Mouse (Mus musculus) C2C12 (cell line): ENCODE measurements around the gene Sypl.

ENCODE experiments used
- CTCF ChIP-seq: IDR thresholded peaks from one replicate; pipeline ENCODE4 v1.5.1; 2011; ENCODE audit not compliant: control insufficient read depth, insufficient read depth, insufficient read length
- FOSL1 ChIP-seq: IDR thresholded peaks from one replicate; pipeline ENCODE4 v1.8.0; 2011; ENCODE audit warnings: mild to moderate bottlenecking, low read length; ENCODE audit not compliant: poor library complexity, insufficient read depth, severe bottlenecking

DNA sequence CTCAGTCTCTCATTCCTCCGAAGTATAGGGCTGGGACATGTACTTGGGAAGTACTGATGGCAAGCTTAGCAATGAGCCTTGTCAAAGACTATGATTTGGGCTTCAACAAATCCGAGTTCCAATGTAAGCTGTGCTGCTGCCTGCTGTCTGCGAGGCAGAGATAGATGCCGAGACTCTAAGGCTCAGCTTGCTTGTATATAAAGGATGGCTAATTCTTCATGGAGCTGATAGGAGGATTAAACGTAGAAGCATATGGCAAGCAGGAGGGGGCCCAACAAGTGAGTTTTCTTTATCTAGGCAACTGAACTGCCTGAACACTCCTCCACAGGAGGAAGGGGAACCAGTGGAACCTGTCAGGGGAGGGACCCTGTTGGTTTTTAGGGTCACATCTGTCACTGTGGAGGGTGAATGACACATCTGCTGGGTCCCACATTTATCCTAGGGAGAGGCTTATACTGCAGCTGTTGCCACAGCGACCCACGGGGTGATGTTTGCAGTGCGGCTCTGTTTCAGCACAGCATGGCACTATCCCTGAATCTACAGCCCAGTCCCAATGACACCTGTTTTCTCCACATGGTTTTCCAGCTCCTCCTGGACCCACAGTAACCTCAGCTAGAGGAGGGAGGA lies 49.8 kb downstream of the Sypl start:
- TF ChIP-seq CTCF (no peak), FOSL1 (no peak)
